ENCODE assay signal across 32 mouse cellular contexts in genomic region chr17:57195326-57196010, GRCm38 (mm10). TPM values are rescaled to one million over a fixed set of nuclear protein-coding genes. Genes with fewer than 3 reads are reported as not detected.
A peak's percentile ranks its signal among the peaks of the same experiment; 100 is the strongest.
DNase-seq lines count a peak whose midpoint lies in the region; ATAC-seq and TF ChIP-seq lines count a peak whose summit lies in the region.
"Had no signal": no experiment of that assay in that cellular context is flagged by ENCODE, and none has a peak within 500 bp of the region (broad histone marks: within the 10 kb centered on the region; RNA-seq: fewer than 3 reads in every experiment).

No protein-coding gene starts in this region.

- no peaks in the 10 kb centered on the region for H3K4me1 ChIP-seq in limb, embryonic 13.5 days
- H3K4me1 ChIP-seq in limb, embryonic 10.5 days = peaks cover 4% of the 10 kb centered on the region
- peaks cover 13% of the 10 kb centered on the region for H3K4me1 ChIP-seq in bone marrow, adult 2 months (ENCODE audit: control insufficient read depth, insufficient read depth, low read length)
- no peaks in the 10 kb centered on the region for H3K4me1 ChIP-seq in hindbrain, embryonic 10.5 days (replicated peaks)
- H3K4me1 ChIP-seq: forebrain, embryonic 13.5 days; heart, embryonic 13.5 days; hindbrain, embryonic 15.5 days; limb, embryonic 15.5 days; lung, embryonic 15.5 days; midbrain, embryonic 12.5 days; neural tube, embryonic 13.5 days had no signal

- TF ChIP-seq POLR2A in bone marrow, adult 2 months (IDR thresholded peaks at IDR 0.05; ENCODE audit: borderline replicate concordance, control insufficient read depth, low read depth, low read length) = no peak

- WGBS in limb, embryonic 13.5 days = 68% methylated on average over 8 of the region's 8 CpGs
- 82% methylated on average over 8 of the region's 8 CpGs for WGBS in limb, embryonic 10.5 days
- WGBS in bone marrow, adult 2 months = 50% methylated on average over 8 of the region's 8 CpGs
- WGBS in large intestine, adult 2 months = 65% methylated on average over 8 of the region's 8 CpGs
- 82% methylated on average over 8 of the region's 8 CpGs for WGBS in hindbrain, embryonic 10.5 days

- no peaks in the 10 kb centered on the region for H3K9me3 ChIP-seq in limb, embryonic 13.5 days
- H3K9me3 ChIP-seq in limb, embryonic 10.5 days (replicated peaks) = no peaks in the 10 kb centered on the region
- H3K9me3 ChIP-seq in hindbrain, embryonic 10.5 days = no peaks in the 10 kb centered on the region
- H3K9me3 ChIP-seq: forebrain, embryonic 13.5 days; heart, embryonic 13.5 days; hindbrain, embryonic 15.5 days; limb, embryonic 15.5 days; lung, embryonic 15.5 days; midbrain, embryonic 12.5 days; neural tube, embryonic 13.5 days had no signal

- no peak overlapping the region for H3K4me3 ChIP-seq in limb, embryonic 13.5 days
- H3K4me3 ChIP-seq in limb, embryonic 10.5 days = no peak overlapping the region
- H3K4me3 ChIP-seq in bone marrow, adult 2 months (replicated peaks; ENCODE audit: control insufficient read depth, low read depth, low read length) = no peak overlapping the region
- H3K4me3 ChIP-seq in hindbrain, embryonic 10.5 days = no peak overlapping the region
- H3K4me3 ChIP-seq: forebrain, embryonic 13.5 days; heart, adult 2 months; heart, embryonic 13.5 days; hindbrain, embryonic 15.5 days; left cerebral cortex, adult 2 months; limb, embryonic 15.5 days; lung, embryonic 15.5 days; midbrain, embryonic 12.5 days; myocyte; neural tube, embryonic 13.5 days had no signal

- TF ChIP-seq CTCF in bone marrow, adult 2 months (IDR thresholded peaks at IDR 0.05; ENCODE audit: control insufficient read depth, insufficient read depth, low read length) = no peak

- H3K9ac ChIP-seq in limb, embryonic 13.5 days = no peak overlapping the region
- H3K9ac ChIP-seq: forebrain, embryonic 13.5 days; heart, embryonic 13.5 days; hindbrain, embryonic 15.5 days; limb, embryonic 15.5 days; lung, embryonic 15.5 days; midbrain, embryonic 12.5 days; neural tube, embryonic 13.5 days had no signal

- ATAC-seq in limb, embryonic 13.5 days (ENCODE audit: low FRiP score, low read depth) = 0 out of 2 replicates have a peak, but pooled peaks have one; percentile 40
- ATAC-seq: forebrain, embryonic 13.5 days had no signal

- no peak for DNase-seq in limb, embryonic 10.5 days (ENCODE audit: low spot score)
- DNase-seq in NIH3T3 (ENCODE audit: low read depth) = peak; percentile 28
- peak; percentile 14 for DNase-seq in large intestine, adult 2 months (ENCODE audit: low read depth, low spot score)
- no peak for DNase-seq in thymus, adult 18-20 months
- DNase-seq in hindbrain, embryonic 10.5 days (ENCODE audit: low spot score) = no peak
- DNase-seq in testis, postnatal 10 days (ENCODE audit: low spot score) = no peak
- DNase-seq: adrenal gland, adult 2 months; cerebellum, adult 9-10 months; embryo, embryonic 11 days; gastrocnemius, postnatal 36 days; heart, adult 2 months; heart, postnatal 10 days; kidney, postnatal 14 days; lung, postnatal 4 days; right cerebral cortex, postnatal 4 days had no signal

- no peaks in the 10 kb centered on the region; the same call in 1 of the 2 replicates for H3K27me3 ChIP-seq in limb, embryonic 13.5 days
- no peaks in the 10 kb centered on the region for H3K27me3 ChIP-seq in limb, embryonic 10.5 days (ENCODE audit: low read depth, poor library complexity, severe bottlenecking)
- H3K27me3 ChIP-seq in hindbrain, embryonic 10.5 days (ENCODE audit: insufficient read depth, poor library complexity, severe bottlenecking) = no peaks in the 10 kb centered on the region
- H3K27me3 ChIP-seq: forebrain, embryonic 13.5 days; heart, embryonic 13.5 days; hindbrain, embryonic 15.5 days; lung, embryonic 15.5 days; megakaryocyte, embryonic 14.5 days; neural tube, embryonic 13.5 days had no signal

- H3K27ac ChIP-seq in limb, embryonic 13.5 days = no peak overlapping the region
- no peak overlapping the region for H3K27ac ChIP-seq in limb, embryonic 10.5 days
- H3K27ac ChIP-seq in bone marrow, adult 2 months (ENCODE audit: control insufficient read depth, insufficient read depth, low read depth, low read length, poor library complexity) = peak overlapping the region; percentile 94; the same call in 1 of the 2 replicates
- H3K27ac ChIP-seq in hindbrain, embryonic 10.5 days = no peak overlapping the region
- H3K27ac ChIP-seq: forebrain, embryonic 13.5 days; heart, adult 2 months; heart, embryonic 13.5 days; hindbrain, embryonic 15.5 days; left cerebral cortex, adult 2 months; limb, embryonic 15.5 days; lung, embryonic 15.5 days; midbrain, embryonic 12.5 days; neural tube, embryonic 13.5 days; stomach, postnatal 0 days had no signal

- no peaks in the 10 kb centered on the region for H3K36me3 ChIP-seq in limb, embryonic 13.5 days
- H3K36me3 ChIP-seq in limb, embryonic 10.5 days = no peaks in the 10 kb centered on the region
- H3K36me3 ChIP-seq in hindbrain, embryonic 10.5 days = no peaks in the 10 kb centered on the region
- H3K36me3 ChIP-seq: heart, embryonic 13.5 days; hindbrain, embryonic 15.5 days; limb, embryonic 15.5 days; lung, embryonic 15.5 days; midbrain, embryonic 12.5 days; neural tube, embryonic 13.5 days had no signal

- H3K4me2 ChIP-seq in limb, embryonic 13.5 days (replicated peaks) = no peak overlapping the region
- H3K4me2 ChIP-seq: forebrain, embryonic 13.5 days; heart, embryonic 13.5 days; hindbrain, embryonic 15.5 days; limb, embryonic 15.5 days; lung, embryonic 15.5 days; midbrain, embryonic 12.5 days; neural tube, embryonic 13.5 days had no signal

RNA-seq across cellular contexts. Expression of gene Tnfsf14, which starts 1.5 kb away (rescaled TPM):
- 0.20 TPM in 1 of 2 replicates, not detected in the other for polyA plus RNA-seq in limb, embryonic 13.5 days (2015; fragmentation: Nextera tagmentation; extraction: Ambion mirVana)
- polyA plus RNA-seq in limb, embryonic 10.5 days (2016; fragmentation: Nextera tagmentation; extraction: Ambion mirVana) = 0.15 TPM in 2 replicates
- polyA plus RNA-seq in bone marrow, adult 2 months (2011; ENCODE audit: insufficient read depth, insufficient read length, low replicate concordance, missing spikeins) = 7.0 and 12.8 TPM in 2 replicates
- 0.92 and 1.1 TPM in 2 replicates for polyA plus RNA-seq in large intestine, adult 2 months (2012; rRNA removed)
- polyA plus RNA-seq in hindbrain, embryonic 10.5 days (2016; fragmentation: Nextera tagmentation; extraction: Ambion mirVana) = 0.18 TPM in 1 of 2 replicates, not detected in the other
- polyA plus RNA-seq: forebrain, embryonic 13.5 days; frontal cortex, adult 2 months; intestine, embryonic 14.5 days; kidney, embryonic 14.5 days; midbrain, postnatal 0 days; myocyte; neural tube, embryonic 13.5 days; stomach, postnatal 0 days had no signal

RNA-seq across cellular contexts. Expression of gene C3, which starts 32.5 kb away (rescaled TPM):
- 0.31 and 0.59 TPM in 2 replicates for polyA plus RNA-seq in limb, embryonic 13.5 days (2015; fragmentation: Nextera tagmentation; extraction: Ambion mirVana)
- 0.03 and 0.15 TPM in 2 replicates for polyA plus RNA-seq in limb, embryonic 10.5 days (2016; fragmentation: Nextera tagmentation; extraction: Ambion mirVana)
- polyA plus RNA-seq in bone marrow, adult 2 months (2011; ENCODE audit: insufficient read depth, insufficient read length, low replicate concordance, missing spikeins) = 68.1 and 221 TPM in 2 replicates
- 72.7 and 75.6 TPM in 2 replicates for polyA plus RNA-seq in large intestine, adult 2 months (2012; rRNA removed)
- polyA plus RNA-seq in hindbrain, embryonic 10.5 days (2016; fragmentation: Nextera tagmentation; extraction: Ambion mirVana) = 0.09 and 0.12 TPM in 2 replicates

RNA-seq across cellular contexts. Expression of gene Cd70, which starts 45.9 kb away (rescaled TPM):
- not detected in 2 replicates for polyA plus RNA-seq in limb, embryonic 13.5 days (2015; fragmentation: Nextera tagmentation; extraction: Ambion mirVana)
- not detected in 2 replicates for polyA plus RNA-seq in limb, embryonic 10.5 days (2016; fragmentation: Nextera tagmentation; extraction: Ambion mirVana)
- not detected in 2 replicates for polyA plus RNA-seq in bone marrow, adult 2 months (2011; ENCODE audit: insufficient read depth, insufficient read length, low replicate concordance, missing spikeins)
- polyA plus RNA-seq in large intestine, adult 2 months (2012; rRNA removed) = 0.23 and 0.27 TPM in 2 replicates
- 0.50 TPM in 1 of 2 replicates, not detected in the other for polyA plus RNA-seq in hindbrain, embryonic 10.5 days (2016; fragmentation: Nextera tagmentation; extraction: Ambion mirVana)
- polyA plus RNA-seq: adrenal gland, adult 2 months; forebrain, embryonic 13.5 days; heart, adult 2 months; heart, embryonic 13.5 days; intestine, embryonic 14.5 days; kidney, embryonic 14.5 days; limb, embryonic 15.5 days; lung, embryonic 15.5 days; myocyte had no signal

RNA-seq across cellular contexts. Expression of gene Gpr108, which starts 52.8 kb away (rescaled TPM):
- polyA plus RNA-seq in limb, embryonic 13.5 days (2015; fragmentation: Nextera tagmentation; extraction: Ambion mirVana) = 34.5 and 36.5 TPM in 2 replicates
- polyA plus RNA-seq in limb, embryonic 10.5 days (2016; fragmentation: Nextera tagmentation; extraction: Ambion mirVana) = 24.7 and 26.7 TPM in 2 replicates
- polyA plus RNA-seq in bone marrow, adult 2 months (2011; ENCODE audit: insufficient read depth, insufficient read length, low replicate concordance, missing spikeins) = 15.7 and 37.5 TPM in 2 replicates
- polyA plus RNA-seq in large intestine, adult 2 months (2012; rRNA removed) = 43.2 and 58.0 TPM in 2 replicates
- polyA plus RNA-seq in hindbrain, embryonic 10.5 days (2016; fragmentation: Nextera tagmentation; extraction: Ambion mirVana) = 24.3 and 25.4 TPM in 2 replicates

RNA-seq across cellular contexts. Expression of gene Trip10, which starts 53.8 kb away (rescaled TPM):
- polyA plus RNA-seq in limb, embryonic 13.5 days (2015; fragmentation: Nextera tagmentation; extraction: Ambion mirVana) = 28.8 and 38.1 TPM in 2 replicates
- 34.7 and 42.9 TPM in 2 replicates for polyA plus RNA-seq in limb, embryonic 10.5 days (2016; fragmentation: Nextera tagmentation; extraction: Ambion mirVana)
- polyA plus RNA-seq in bone marrow, adult 2 months (2011; ENCODE audit: insufficient read depth, insufficient read length, low replicate concordance, missing spikeins) = 7.0 and 15.4 TPM in 2 replicates
- 26.4 and 28.5 TPM in 2 replicates for polyA plus RNA-seq in large intestine, adult 2 months (2012; rRNA removed)
- polyA plus RNA-seq in hindbrain, embryonic 10.5 days (2016; fragmentation: Nextera tagmentation; extraction: Ambion mirVana) = 28.1 and 37.9 TPM in 2 replicates

Comparison
In these comparisons a context has a peak if more than half of its experiments do, and no peak if none do; other contexts are left out.
1. DNase-seq: peak in NIH3T3 (single experiment) and large intestine, adult 2 months (single experiment); none in limb, embryonic 10.5 days (single experiment), thymus, adult 18-20 months (0 of 2), hindbrain, embryonic 10.5 days (single experiment) and testis, postnatal 10 days (single experiment).
2. RNA of gene C3, which starts 32.5 kb away (polyA plus RNA-seq): 68.1 to 221 TPM in bone marrow, adult 2 months and 72.7 to 75.6 TPM in large intestine, adult 2 months; 0.31 to 0.59 TPM in limb, embryonic 13.5 days, 0.09 to 0.12 TPM in hindbrain, embryonic 10.5 days and 0.03 to 0.15 TPM in limb, embryonic 10.5 days; every median in the first group is over 10 times any median in the second.